Comparison of ENCODE assay signal across 16 mouse cellular contexts in genomic region chr11:96572515-96572914, GRCm38 (mm10).
A peak's percentile ranks its signal among the peaks of the same experiment; 100 is the strongest.
DNase-seq lines count a peak whose midpoint lies in the region; ATAC-seq and TF ChIP-seq lines count a peak whose summit lies in the region.
"Had no signal": no experiment of that assay in that cellular context is flagged by ENCODE, and none has a peak within 500 bp of the region (broad histone marks: within the 10 kb centered on the region; RNA-seq: fewer than 3 reads in every experiment).

No protein-coding gene starts in this region.

- H3K9me3 ChIP-seq in lung, postnatal 0 days (ENCODE audit: low read length), result no peaks in the 10 kb centered on the region
- no peaks in the 10 kb centered on the region for H3K9me3 ChIP-seq in MEL (replicated peaks; ENCODE audit: insufficient read depth, low read length)
- no peaks in the 10 kb centered on the region for H3K9me3 ChIP-seq in stomach, postnatal 0 days (ENCODE audit: control insufficient read depth, low read length)
- H3K9me3 ChIP-seq: liver, embryonic 13.5 days had no signal

- ATAC-seq in lung, postnatal 0 days, result no peak
- ATAC-seq in stomach, postnatal 0 days (ENCODE audit: low FRiP score, low TSS enrichment), result no peak

- H3K4me2 ChIP-seq in lung, postnatal 0 days (replicated peaks; ENCODE audit: low read depth, low read length), result no peak overlapping the region
- H3K4me2 ChIP-seq in stomach, postnatal 0 days (replicated peaks; ENCODE audit: low read depth), result no peak overlapping the region
- H3K4me2 ChIP-seq: liver, embryonic 13.5 days had no signal

- H3K4me1 ChIP-seq in heart, adult 2 months (ENCODE audit: control insufficient read depth, insufficient read depth, low read length), result no peaks in the 10 kb centered on the region
- no peaks in the 10 kb centered on the region for H3K4me1 ChIP-seq in lung, postnatal 0 days (ENCODE audit: insufficient read depth, low read depth, low read length)
- H3K4me1 ChIP-seq in MEL (ENCODE audit: control insufficient read depth in 1 of 2, insufficient read depth in 2 of 2, low read length in 2 of 2), result no peaks in the 10 kb centered on the region
- no peaks in the 10 kb centered on the region for H3K4me1 ChIP-seq in stomach, postnatal 0 days (replicated peaks; ENCODE audit: control insufficient read depth, insufficient read depth)
- H3K4me1 ChIP-seq: liver, embryonic 13.5 days had no signal

- DNase-seq in heart, adult 2 months, result no peak
- DNase-seq in heart, postnatal 36 days, result no peak
- DNase-seq in lung, postnatal 0 days (ENCODE audit: low spot score), result no peak
- no peak for DNase-seq in lung, adult 18-20 months
- peak; percentile 59 for DNase-seq in MEL (ENCODE audit: low read depth, low spot score)
- DNase-seq in stomach, postnatal 0 days (ENCODE audit: low spot score), result no peak
- no peak for DNase-seq in left cerebral cortex, postnatal 36 days (ENCODE audit: low spot score in 2 of 2)
- DNase-seq: adrenal gland, postnatal 10 days; cerebellum, adult 18-20 months; heart, postnatal 10 days; kidney, adult 8-10 months; liver, embryonic 13.5 days; right cerebral cortex, postnatal 14 days; thymus, postnatal 25 days had no signal

- no peak overlapping the region for H3K27ac ChIP-seq in heart, adult 2 months
- no peak overlapping the region for H3K27ac ChIP-seq in lung, postnatal 0 days (ENCODE audit: low read length)
- no peak overlapping the region for H3K27ac ChIP-seq in MEL (ENCODE audit: control insufficient read depth, low read depth, low read length)
- no peak overlapping the region for H3K27ac ChIP-seq in stomach, postnatal 0 days (replicated peaks)
- H3K27ac ChIP-seq: liver, embryonic 13.5 days; macrophage had no signal

- no peaks in the 10 kb centered on the region for H3K36me3 ChIP-seq in heart, adult 2 months (ENCODE audit: control insufficient read depth, insufficient read depth, low read length)
- no peaks in the 10 kb centered on the region for H3K36me3 ChIP-seq in lung, postnatal 0 days (ENCODE audit: insufficient read depth, low read length)
- no peaks in the 10 kb centered on the region for H3K36me3 ChIP-seq in MEL (ENCODE audit: control insufficient read depth in 1 of 2, insufficient read depth in 2 of 2, low read length in 2 of 2)
- no peaks in the 10 kb centered on the region for H3K36me3 ChIP-seq in stomach, postnatal 0 days (ENCODE audit: control insufficient read depth, insufficient read depth, low read length)
- H3K36me3 ChIP-seq: liver, embryonic 13.5 days had no signal

- no peak overlapping the region for H3K9ac ChIP-seq in heart, adult 2 months (ENCODE audit: low read depth, low read length)
- H3K9ac ChIP-seq in lung, postnatal 0 days (replicated peaks; ENCODE audit: low read depth), result no peak overlapping the region
- no peak overlapping the region for H3K9ac ChIP-seq in MEL (ENCODE audit: control insufficient read depth, low read depth, low read length, poor library complexity, severe bottlenecking)
- no peak overlapping the region for H3K9ac ChIP-seq in stomach, postnatal 0 days (ENCODE audit: low read length)
- H3K9ac ChIP-seq: liver, embryonic 13.5 days had no signal

- peak; percentile 41 for TF ChIP-seq RAD21 in MEL (IDR thresholded peaks at IDR 0.05; ENCODE audit: low read depth, low read length)

- peak; percentile 24 for TF ChIP-seq CTCF in heart, adult 2 months (IDR thresholded peaks at IDR 0.05)
- peak; percentile 33 for TF ChIP-seq CTCF in lung, postnatal 0 days (IDR thresholded peaks at IDR 0.05)
- TF ChIP-seq CTCF in MEL (IDR thresholded peaks at IDR 0.05 in 2 of 3, conservative IDR thresholded peaks at IDR 0.05 in 1 of 3; ENCODE audit: control insufficient read depth in 1 of 3, insufficient read depth in 1 of 3, low read depth in 2 of 3, low read length in 3 of 3, poor library complexity in 1 of 3, severe bottlenecking in 1 of 3), result peak; percentile 27 to 50 (median 30); a peak in 5 of 6 replicates
- TF ChIP-seq CTCF in stomach, postnatal 0 days (IDR thresholded peaks at IDR 0.05; ENCODE audit: low read depth), result peak; percentile 46

- H3K27me3 ChIP-seq in heart, adult 2 months (ENCODE audit: control insufficient read depth, insufficient read depth, low read length), result peaks cover 3% of the 10 kb centered on the region; the same call in 1 of the 2 replicates
- H3K27me3 ChIP-seq in lung, postnatal 0 days (replicated peaks; ENCODE audit: insufficient read depth, low read length), result no peaks in the 10 kb centered on the region
- peaks cover 27 to 33% of the 10 kb centered on the region in 2 experiments for H3K27me3 ChIP-seq in MEL (ENCODE audit: control insufficient read depth in 1 of 2, insufficient read depth in 2 of 2, low read length in 2 of 2)
- H3K27me3 ChIP-seq in stomach, postnatal 0 days (ENCODE audit: control insufficient read depth, insufficient read depth, low read length), result no peaks in the 10 kb centered on the region
- H3K27me3 ChIP-seq: liver, embryonic 13.5 days had no signal

- intact Hi-C loops in heart, adult 2 months (cut with DNase I), result no loop called here
- intact Hi-C loops in heart, postnatal 36 days (cut with DNase I), result no loop called here
- intact Hi-C loops in left cerebral cortex, postnatal 36 days (cut with DNase I), result no loop called here

- TF ChIP-seq EP300 in heart, adult 2 months (IDR thresholded peaks at IDR 0.05; ENCODE audit: insufficient read depth, low read depth, low read length), result no peak
- no peak for TF ChIP-seq EP300 in lung, postnatal 0 days (IDR thresholded peaks at IDR 0.05)
- TF ChIP-seq EP300 in MEL (IDR thresholded peaks at IDR 0.05; ENCODE audit: low read depth in 1 of 2, low read length in 2 of 2), result no peak
- no peak for TF ChIP-seq EP300 in stomach, postnatal 0 days (optimal IDR thresholded peaks at IDR 0.05)

- no peak for TF ChIP-seq POLR2A in heart, adult 2 months (IDR thresholded peaks at IDR 0.05; ENCODE audit: insufficient read depth, low read depth, low read length)
- no peak for TF ChIP-seq POLR2A in MEL (IDR thresholded peaks at IDR 0.05; ENCODE audit: control insufficient read depth in 1 of 2, insufficient read depth in 1 of 2, low read depth in 1 of 2, low read length in 2 of 2, poor library complexity in 1 of 2)

- H3K79me2 ChIP-seq in heart, adult 2 months (replicated peaks; ENCODE audit: control insufficient read depth, insufficient read depth, low read length), result no peaks in the 10 kb centered on the region
- H3K79me2 ChIP-seq in MEL (ENCODE audit: control insufficient read depth, insufficient read depth, low read length, poor library complexity), result no peaks in the 10 kb centered on the region

- WGBS in heart, adult 2 months, result 39% methylated on average over 3 of the region's 3 CpGs
- 39% methylated on average over 3 of the region's 3 CpGs for WGBS in lung, postnatal 0 days
- WGBS in stomach, postnatal 0 days, result 43% methylated on average over 3 of the region's 3 CpGs

- no peak overlapping the region for H3K4me3 ChIP-seq in heart, adult 2 months
- no peak overlapping the region for H3K4me3 ChIP-seq in lung, postnatal 0 days (ENCODE audit: low read depth, low read length)
- H3K4me3 ChIP-seq in MEL (ENCODE audit: control insufficient read depth in 1 of 2, insufficient read depth in 1 of 2, low read depth in 2 of 2, low read length in 2 of 2), result no peak overlapping the region
- no peak overlapping the region for H3K4me3 ChIP-seq in stomach, postnatal 0 days (ENCODE audit: low read depth, low read length)
- H3K4me3 ChIP-seq: erythroblast, embryonic 14.5 days; liver, embryonic 13.5 days had no signal

TF ChIP-seq in MEL, 35 proteins besides CTCF, POLR2A, EP300 and RAD21:
- TF ChIP-seq JUND (IDR thresholded peaks at IDR 0.05; ENCODE audit: low read depth, low read length) (0 out of 2 replicates have a peak, but pooled peaks have one; percentile 26), ZNF384 (IDR thresholded peaks at IDR 0.05; ENCODE audit: low read depth, low read length) (0 out of 2 replicates have a peak, but pooled peaks have one; percentile 20), SMC3 (IDR thresholded peaks at IDR 0.05; ENCODE audit: low read depth, low read length) (peak; percentile 45), ELF1 (IDR thresholded peaks at IDR 0.05; ENCODE audit: low read depth, low read length) (no peak)
